Mouse (Mus musculus) liver, postnatal 0 days (tissue): Measurements from ENCODE around the gene Zfp786. TPM values are rescaled to one million over a fixed set of nuclear protein-coding genes. Genes with fewer than 3 reads are reported as not detected.
A peak's percentile ranks its signal among the peaks of the same experiment; 100 is the strongest.

Experiments
- ATAC-seq: fragments of 200-750 bp; cut with Nextera tagmentation; 2 replicates; pipeline ENCODE4 v1.8.0; 2017; ENCODE audit warnings: mild to moderate bottlenecking, moderate library complexity
- DNase-seq: peaks from one replicate; pipeline ENCODE4 v3.0.0-alpha.2; 2016
- H3K27ac ChIP-seq: fragments of 300-500 bp; sonication (generic); 2 replicates; pipeline ENCODE4 v1.5.1; 2014; ENCODE audit warnings: antibody characterized with exemption, moderate library complexity, mild to moderate bottlenecking, low read depth
- H3K27me3 ChIP-seq: fragments of 300-500 bp; sonication (generic); 2 replicates; pipeline ENCODE4 v1.6.1; 2014; ENCODE audit warnings: low read length, control low read depth, mixed read lengths; ENCODE audit not compliant: insufficient read depth
- H3K36me3 ChIP-seq: fragments of 300-500 bp; sonication (generic); replicated peaks from 2 replicates; pipeline ENCODE4 v1.6.1; 2014; ENCODE audit warnings: mild to moderate bottlenecking, control low read depth, low read length, moderate library complexity, mixed read lengths; ENCODE audit not compliant: insufficient read depth
- H3K4me1 ChIP-seq: fragments of 300-500 bp; sonication (generic); 2 replicates; pipeline ENCODE4 v1.6.1; 2014; ENCODE audit warnings: antibody characterized with exemption, mild to moderate bottlenecking, control low read depth; ENCODE audit not compliant: insufficient read depth
- H3K4me2 ChIP-seq: fragments of 300-500 bp; sonication (generic); 2 replicates; pipeline ENCODE4 v1.6.1; 2014; ENCODE audit warnings: low read depth, mild to moderate bottlenecking, low read length, moderate library complexity, mixed read lengths
- H3K4me3 ChIP-seq: fragments of 300-500 bp; sonication (generic); 2 replicates; pipeline ENCODE4 v1.5.1; 2014; ENCODE audit warnings: low read depth, low read length
- H3K9ac ChIP-seq: fragments of 300-500 bp; sonication (generic); replicated peaks from 2 replicates; pipeline ENCODE4 v1.6.1; 2014; ENCODE audit warnings: mild to moderate bottlenecking, moderate library complexity
- H3K9me3 ChIP-seq: fragments of 300-500 bp; sonication (generic); 2 replicates; pipeline ENCODE4 v1.6.1; 2016; ENCODE audit warnings: mild to moderate bottlenecking, control low read depth, low read length, mixed read lengths
- CTCF ChIP-seq: sonication (generic); IDR thresholded peaks from 2 replicates; pipeline ENCODE4 v1.5.1; 2016; ENCODE audit warnings: antibody characterized with exemption, low read depth
- EP300 ChIP-seq: IDR thresholded peaks from 2 replicates; pipeline ENCODE4 v1.6.1; 2016; ENCODE audit warnings: antibody characterized with exemption, low read depth, mild to moderate bottlenecking
- WGBS: fragments of 180-500 bp; shearing (Covaris S2); extraction: QIAGEN DNeasy Blood & Tissue Kit; methylation state at CpG from one replicate; pipeline ENCODE4 v1.1.7; 2014; ENCODE audit not compliant: insufficient replicate concordance; 5-methylcytosine and 5-hydroxymethylcytosine counted together
- polyA plus RNA-seq: library from polyadenylated mRNA; unstranded; fragments of >200 nt; fragmentation: Nextera tagmentation; extraction: Ambion mirVana; gene quantifications from 2 replicates; pipeline ENCODE4 v1.2.1, GENCODE M21; 2015

Gene Zfp786
- polyA plus RNA-seq, 1 experiment from 2014 or later = 0.51 TPM

DNA sequence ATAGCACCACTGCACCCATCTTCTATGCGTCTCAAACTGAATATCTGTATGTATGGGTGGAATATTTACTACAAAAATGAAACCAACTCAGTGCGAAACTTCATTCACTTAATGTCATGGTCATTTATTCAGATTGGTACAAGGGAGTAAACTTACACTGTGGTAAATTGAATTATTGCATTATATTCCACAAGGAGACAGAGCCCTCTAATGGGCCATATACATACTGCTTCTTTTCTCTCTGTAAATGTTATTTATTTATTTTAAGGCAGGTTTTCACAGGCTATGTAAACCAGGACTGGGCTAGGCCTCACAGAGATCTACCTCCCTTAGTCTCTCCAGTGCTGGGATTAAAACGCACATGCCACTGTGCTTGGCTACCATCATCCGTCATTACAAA lies 3.2 kb downstream of the Zfp786 start:
- Histone ChIP-seq H3K4me3 (no peak overlapping the region), H3K4me1 (peaks cover 12% of the 10 kb centered on the region), H3K36me3 (no peaks in the 10 kb centered on the region), H3K4me2 (no peak overlapping the region), H3K27me3 (no peaks in the 10 kb centered on the region), H3K9me3 (no peaks in the 10 kb centered on the region), H3K9ac (no peak overlapping the region), H3K27ac (no peak overlapping the region)
- DNase-seq = no peak
- ATAC-seq = no peak
- 95% methylated on average over 4 of the region's 4 CpGs for WGBS
- TF ChIP-seq EP300 (no peak), CTCF (0 out of 2 replicates have a peak, but pooled peaks have one; percentile 5)

DNA sequence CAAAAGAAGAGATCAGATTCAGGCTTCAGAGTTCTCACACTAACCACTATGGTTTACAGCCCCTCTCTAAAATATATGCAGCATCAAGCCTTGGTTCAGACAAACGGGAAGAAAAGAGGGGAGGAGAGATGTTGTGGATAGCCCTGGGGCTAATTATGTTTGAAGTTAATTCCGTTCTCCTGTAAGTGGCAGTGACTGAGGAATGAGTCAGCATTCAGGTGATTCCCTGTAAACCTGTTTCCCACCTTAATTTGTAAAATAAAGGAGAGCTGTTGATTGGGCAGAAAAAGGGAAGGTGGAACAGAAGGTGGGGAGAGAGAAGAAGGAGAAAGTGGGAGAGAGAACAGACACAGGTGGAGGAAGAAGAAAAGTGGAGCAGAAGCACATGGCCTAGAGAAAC lies 6.4 kb downstream of the Zfp786 start:
- H3K4me2 ChIP-seq = no peak overlapping the region
- ATAC-seq (no peak), DNase-seq (no peak)
- H3K36me3 ChIP-seq = no peaks in the 10 kb centered on the region
- no peak for TF ChIP-seq CTCF
- no peak for TF ChIP-seq EP300
- peaks cover 5% of the 10 kb centered on the region for H3K4me1 ChIP-seq
- no peaks in the 10 kb centered on the region for H3K9me3 ChIP-seq
- no peak overlapping the region for H3K4me3 ChIP-seq
- H3K27ac ChIP-seq = no peak overlapping the region
- H3K9ac ChIP-seq = no peak overlapping the region
- no peaks in the 10 kb centered on the region for H3K27me3 ChIP-seq
- 70% methylated on average over 2 of the region's 2 CpGs for WGBS

GRCm38 (mm10) chr6:47821776-47822175 lies 8.9 kb downstream of the Zfp786 start:
- no peaks in the 10 kb centered on the region for H3K9me3 ChIP-seq
- TF ChIP-seq EP300 = no peak
- TF ChIP-seq CTCF = no peak
- no peak overlapping the region for H3K4me3 ChIP-seq
- peaks cover 4% of the 10 kb centered on the region; the same call in 1 of the 2 replicates for H3K4me1 ChIP-seq
- H3K27ac ChIP-seq = no peak overlapping the region
- WGBS = 81% methylated on average over 6 of the region's 6 CpGs
- H3K4me2 ChIP-seq = no peak overlapping the region
- ATAC-seq = no peak
- no peaks in the 10 kb centered on the region for H3K27me3 ChIP-seq
- H3K9ac ChIP-seq = no peak overlapping the region
- H3K36me3 ChIP-seq = no peaks in the 10 kb centered on the region
- no peak for DNase-seq

DNA sequence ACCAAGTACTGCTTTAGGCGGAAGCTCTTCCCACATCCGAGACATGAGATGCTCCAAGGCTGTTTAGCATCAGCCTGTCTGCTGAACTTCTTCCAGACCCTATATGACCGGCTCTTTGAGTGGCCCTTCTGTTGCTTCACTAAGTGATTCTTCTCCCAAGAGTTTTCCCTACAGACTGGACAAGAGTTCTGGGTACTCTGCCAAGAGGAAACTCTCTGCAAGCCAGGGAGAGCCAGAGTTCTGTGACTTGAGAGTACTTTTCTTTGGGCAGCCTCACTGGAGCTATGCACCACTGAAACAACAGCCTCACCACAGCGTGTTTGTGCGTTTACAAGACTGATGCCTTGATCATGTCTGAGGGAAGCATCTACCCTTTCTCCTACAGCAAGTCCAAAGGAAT lies 9.4 kb downstream of the Zfp786 start:
- TF ChIP-seq CTCF (no peak), EP300 (no peak)
- DNase-seq (no peak), ATAC-seq (no peak)
- Histone ChIP-seq H3K4me3 (no peak overlapping the region), H3K36me3 (no peaks in the 10 kb centered on the region), H3K4me1 (peaks cover 4% of the 10 kb centered on the region; the same call in 1 of the 2 replicates), H3K9me3 (no peaks in the 10 kb centered on the region), H3K4me2 (no peak overlapping the region), H3K9ac (no peak overlapping the region), H3K27ac (no peak overlapping the region), H3K27me3 (no peaks in the 10 kb centered on the region)
- WGBS = 82% methylated on average over 5 of the region's 5 CpGs

DNA sequence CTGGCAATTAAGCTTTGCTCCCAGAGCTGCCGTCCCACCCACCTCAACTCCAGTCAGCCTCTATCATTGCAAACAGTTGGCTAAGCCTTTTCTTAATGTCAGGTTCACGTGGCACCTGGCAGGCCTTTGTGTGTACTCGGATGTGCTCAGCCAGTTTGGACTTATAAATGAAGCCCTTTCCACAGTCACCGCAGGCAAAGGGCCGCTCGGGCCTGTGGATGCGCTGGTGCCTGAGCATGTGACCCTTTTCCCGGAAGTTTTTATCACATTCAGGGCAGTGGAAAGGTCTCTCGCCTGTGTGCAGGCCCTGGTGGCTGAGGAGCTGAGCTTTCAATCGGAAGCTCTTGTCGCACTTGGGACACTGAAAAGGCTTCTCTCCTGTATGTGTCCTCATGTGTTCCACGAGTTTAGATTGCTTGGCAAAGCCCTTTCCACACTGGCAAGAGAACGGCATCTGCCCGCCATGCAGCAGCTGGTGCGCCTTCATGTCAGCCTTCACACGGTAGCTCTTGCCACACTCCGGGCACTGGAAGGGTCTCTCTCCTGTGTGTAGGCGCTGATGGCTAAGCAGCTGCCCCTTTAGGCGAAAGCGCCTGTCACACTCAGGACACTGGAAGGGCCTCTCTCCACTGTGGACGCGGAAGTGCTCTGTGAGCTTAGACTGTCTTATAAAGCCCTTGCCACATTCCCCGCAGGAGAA lies 10.9 kb downstream of the Zfp786 start:
- WGBS = 88% methylated on average over 23 of the region's 23 CpGs

DNA sequence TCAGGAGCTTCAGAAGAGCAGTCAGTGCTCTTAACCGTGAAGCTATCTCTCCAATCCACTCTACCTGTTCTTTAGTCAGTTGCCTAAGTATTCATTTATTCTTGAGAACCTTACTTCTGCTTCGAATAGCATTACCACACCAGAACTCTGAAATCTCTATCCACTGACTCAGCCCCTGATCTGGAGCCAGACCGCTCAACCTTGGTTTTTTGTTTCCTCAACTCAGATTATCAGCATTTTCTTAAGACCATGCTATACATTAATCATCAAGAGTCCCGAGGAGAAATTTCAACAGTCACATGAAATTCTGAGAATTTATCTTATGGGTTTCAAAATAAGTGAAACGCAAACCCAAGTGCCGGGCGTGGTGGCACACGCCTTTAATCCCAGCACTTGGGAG lies 11.9 kb downstream of the Zfp786 start:
- TF ChIP-seq EP300 (no peak), CTCF (no peak)
- no peak overlapping the region for H3K4me2 ChIP-seq
- no peaks in the 10 kb centered on the region for H3K36me3 ChIP-seq
- WGBS = 75% methylated on average over 8 of the region's 8 CpGs
- 0 out of 2 replicates have a peak, but pooled peaks cover 8% of the 10 kb centered on the region for H3K4me1 ChIP-seq
- H3K9me3 ChIP-seq = no peaks in the 10 kb centered on the region
- H3K9ac ChIP-seq = no peak overlapping the region
- ATAC-seq (no peak), DNase-seq (no peak)
- H3K4me3 ChIP-seq = no peak overlapping the region
- H3K27me3 ChIP-seq = no peaks in the 10 kb centered on the region
- no peak overlapping the region for H3K27ac ChIP-seq

More for the DNA sequence above, 10.9 kb downstream of the Zfp786 start:
- TF ChIP-seq EP300 (no peak), CTCF (no peak)
- no peak for ATAC-seq
- Histone ChIP-seq H3K9ac (no peak overlapping the region), H3K4me2 (no peak overlapping the region), H3K27me3 (no peaks in the 10 kb centered on the region), H3K4me1 (0 out of 2 replicates have a peak, but pooled peaks cover 4% of the 10 kb centered on the region), H3K9me3 (no peaks in the 10 kb centered on the region), H3K4me3 (no peak overlapping the region), H3K36me3 (no peaks in the 10 kb centered on the region), H3K27ac (no peak overlapping the region)
- no peak for DNase-seq
